Mouse (Mus musculus): ENCODE data around the gene Ptk7.

Gene Ptk7

GRCm38 (mm10) chr17:46644916-46645475 is 15.7 kb upstream of the Ptk7 start:
- DNase-seq (ENCODE audit: low read depth, low spot score) = peak; percentile 65

DNA sequence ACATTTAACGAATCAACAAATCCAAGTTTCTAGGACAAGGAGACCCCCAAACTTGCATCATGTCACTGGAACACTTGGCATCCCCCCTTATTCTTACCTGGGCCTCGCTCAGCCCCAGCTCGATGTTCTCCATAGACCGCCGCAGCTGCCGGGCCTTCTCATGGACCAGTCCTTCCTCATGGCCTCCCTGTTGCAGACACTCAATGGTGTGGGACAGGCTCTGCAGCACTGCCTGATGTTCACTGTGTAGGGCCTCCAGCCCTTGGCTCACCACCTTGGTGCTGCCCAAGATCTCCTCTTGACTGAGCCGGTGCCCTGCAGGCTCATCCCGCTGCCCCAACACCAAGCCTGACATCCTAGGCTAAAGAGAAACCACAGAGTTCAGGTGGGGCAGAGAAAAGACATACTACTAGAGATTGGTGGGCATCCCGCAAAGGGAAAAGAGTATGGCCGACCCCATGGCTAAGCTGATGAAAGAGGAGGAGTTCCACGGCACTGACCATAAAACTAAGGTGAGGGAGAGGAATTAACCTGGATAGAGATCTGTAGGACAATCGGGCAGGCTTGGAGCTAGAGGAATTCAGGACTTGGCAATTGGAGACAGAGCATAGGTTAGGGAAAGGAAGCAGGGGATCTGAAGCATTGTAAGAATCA is 15.0 kb upstream of the Ptk7 start:
- DNase-seq (ENCODE audit: low read depth, low spot score) = no peak

DNA sequence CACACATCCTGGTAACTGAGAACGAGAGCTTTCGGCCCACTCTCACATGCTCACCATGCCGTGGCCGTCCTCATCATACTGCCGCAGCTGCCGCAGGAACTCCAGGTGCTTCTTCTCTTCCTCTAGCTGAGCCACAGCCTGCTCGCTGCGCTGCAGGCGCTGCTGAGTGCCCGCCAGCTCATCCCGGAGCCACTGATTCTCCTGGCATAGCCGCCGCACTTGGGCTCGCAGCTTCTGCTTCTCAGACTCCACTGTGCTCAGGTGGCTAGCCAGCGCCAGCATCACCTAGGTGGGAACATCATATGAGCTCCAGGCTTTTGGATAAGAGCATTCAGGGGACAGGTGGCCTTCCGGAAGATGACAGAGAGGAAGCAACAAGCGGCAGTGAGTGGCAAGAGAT is 12.8 kb upstream of the Ptk7 start:
- no peak for DNase-seq (ENCODE audit: low read depth, low spot score)

DNA sequence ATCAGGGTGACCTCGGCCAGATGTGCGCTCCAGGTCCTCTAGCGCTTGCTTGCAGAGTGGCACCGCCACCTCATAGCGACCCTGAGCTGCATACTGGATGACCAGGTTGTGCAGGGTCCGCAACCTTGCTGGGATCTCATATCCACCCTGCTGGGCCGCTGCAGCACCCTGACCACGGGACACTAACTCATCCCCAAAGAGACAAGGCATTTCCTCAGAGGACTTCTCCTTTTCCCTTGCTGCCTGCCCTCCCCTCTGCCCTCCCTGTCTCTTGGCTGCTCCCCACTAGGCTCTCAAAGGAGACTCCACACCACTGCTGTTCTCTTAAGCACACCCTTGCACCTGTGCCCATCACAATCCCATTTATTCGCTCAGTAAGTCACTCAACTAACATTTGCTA is 10.6 kb upstream of the Ptk7 start:
- no peak for DNase-seq (ENCODE audit: low read depth, low spot score)

GRCm38 (mm10) chr17:46636831-46637523 is 7.7 kb upstream of the Ptk7 start:
- peak; percentile 93 for DNase-seq (ENCODE audit: low read depth, low spot score)

DNA sequence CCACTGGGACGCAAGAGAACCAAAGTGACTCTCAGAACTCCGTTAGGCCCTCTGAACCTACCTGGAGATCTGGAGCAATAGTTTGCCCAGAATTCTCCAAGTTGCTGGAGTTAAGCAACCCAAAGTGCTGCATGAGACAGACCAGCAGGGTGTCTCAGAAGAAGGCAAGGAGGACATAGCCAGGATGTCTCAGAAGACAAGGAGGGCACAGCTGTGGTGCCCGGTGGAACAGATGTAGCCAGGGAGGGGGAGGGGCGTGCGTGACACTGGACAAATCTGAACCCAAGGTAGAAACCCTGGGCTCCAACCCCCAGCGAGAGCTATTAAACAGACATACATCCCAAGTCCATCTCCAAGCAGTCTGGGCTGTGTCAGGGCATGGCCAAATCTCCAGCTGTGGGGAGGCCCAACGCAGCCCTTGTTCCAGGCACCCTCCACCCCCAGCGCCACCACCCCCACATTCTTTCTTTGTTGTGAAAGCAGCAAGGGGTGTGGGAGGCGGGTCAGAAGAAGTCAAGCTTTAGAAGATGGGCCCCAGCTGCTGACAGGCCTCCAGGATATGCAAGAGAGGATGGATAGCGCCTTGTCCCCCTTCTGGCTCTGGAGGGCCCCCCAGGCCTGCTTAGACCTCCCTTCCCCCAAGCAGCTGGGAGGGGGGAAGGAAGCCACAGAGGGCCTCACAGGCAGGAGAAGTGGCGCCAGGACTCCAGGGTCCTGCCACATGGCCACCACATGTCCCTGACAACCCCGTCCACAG is 559 bp upstream of the Ptk7 start:
- DNase-seq (ENCODE audit: low read depth, low spot score) = peak; percentile 75

- DNase-seq (ENCODE audit: low read depth, low spot score) = peak; percentile 43
Observed at GRCm38 (mm10) chr17:46628471-46628790, 873 bp downstream of the Ptk7 start.

- no peak for DNase-seq (ENCODE audit: low read depth, low spot score)
Observed at GRCm38 (mm10) chr17:46627409-46627808, 1.9 kb downstream of the Ptk7 start.

DNA sequence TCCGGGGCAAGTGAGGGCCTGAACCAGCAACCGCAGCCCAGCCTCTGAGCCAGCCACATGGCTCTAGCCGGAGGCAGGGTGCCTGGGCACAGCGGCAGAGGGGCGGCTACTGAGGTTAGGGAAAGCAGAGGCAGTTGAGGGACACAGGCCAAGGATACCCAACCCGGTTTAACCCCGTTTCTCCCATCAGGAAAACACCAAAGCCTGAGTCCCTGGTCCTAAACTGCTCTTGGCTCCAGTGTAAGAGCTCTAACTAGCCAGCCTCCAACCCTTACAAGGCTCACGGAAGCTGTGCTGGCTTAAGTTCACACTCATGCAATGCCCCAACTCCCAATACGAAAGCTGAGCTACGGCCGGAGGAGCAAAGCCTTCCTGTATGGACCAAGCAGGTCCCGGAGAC is 4.7 kb downstream of the Ptk7 start:
- DNase-seq (ENCODE audit: low read depth, low spot score) = no peak

DNA sequence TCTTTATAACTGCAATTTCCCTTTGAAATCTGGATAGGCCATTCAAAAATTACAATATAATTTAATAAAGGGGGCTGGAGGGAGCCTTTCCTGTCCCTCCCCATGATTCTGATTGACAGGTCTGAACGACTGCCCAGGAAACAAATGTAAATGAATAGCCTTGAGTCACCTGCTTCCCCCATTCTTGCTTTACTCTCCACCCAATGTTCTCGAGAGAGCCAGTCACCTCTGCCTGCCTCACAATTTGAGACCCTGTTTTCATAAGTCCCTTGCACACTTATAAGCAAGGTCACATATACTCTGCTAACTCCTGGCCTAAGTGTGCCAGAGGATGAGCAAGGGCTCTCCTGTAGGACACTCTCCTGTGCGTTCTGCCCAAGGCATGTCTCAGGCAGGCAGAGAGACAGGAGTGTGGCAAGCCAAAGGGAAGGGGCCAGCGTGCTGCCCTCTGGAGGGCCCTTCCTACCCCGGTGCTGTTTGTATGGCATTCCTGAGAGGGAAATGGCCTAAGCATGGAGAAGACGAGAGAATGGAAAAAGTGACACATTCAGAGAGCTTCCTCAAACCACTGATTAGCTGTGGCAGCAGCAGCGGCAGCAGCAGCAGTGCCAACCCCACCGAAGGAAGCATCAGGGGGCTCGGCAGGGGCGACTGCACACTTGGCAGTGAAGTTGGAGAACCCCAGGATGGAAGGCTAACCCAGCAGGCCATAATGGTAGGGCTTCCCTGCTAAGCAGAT is 5.3 kb downstream of the Ptk7 start:
- peak; percentile 69 for DNase-seq (ENCODE audit: low read depth, low spot score)

DNA sequence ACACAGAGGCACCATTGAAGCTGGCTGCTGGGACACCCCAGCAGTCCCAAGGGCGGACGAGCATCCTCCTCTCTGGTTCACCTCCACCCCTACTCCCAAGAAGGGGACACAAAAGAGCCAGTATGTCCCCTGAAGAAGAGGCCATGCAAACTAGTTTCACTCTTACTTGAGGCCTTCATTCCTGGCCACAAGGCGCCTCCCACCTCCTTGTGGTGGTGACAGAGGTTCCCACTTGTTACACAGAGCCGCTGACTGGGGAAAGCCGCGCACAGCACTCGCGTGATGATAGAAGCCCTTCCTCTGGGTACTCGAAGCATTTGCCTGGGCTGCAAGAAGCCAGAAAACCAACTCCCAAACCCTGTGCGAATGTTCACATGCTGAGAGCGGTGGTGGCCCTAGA is 7.0 kb downstream of the Ptk7 start:
- no peak for DNase-seq (ENCODE audit: low read depth, low spot score)

DNA sequence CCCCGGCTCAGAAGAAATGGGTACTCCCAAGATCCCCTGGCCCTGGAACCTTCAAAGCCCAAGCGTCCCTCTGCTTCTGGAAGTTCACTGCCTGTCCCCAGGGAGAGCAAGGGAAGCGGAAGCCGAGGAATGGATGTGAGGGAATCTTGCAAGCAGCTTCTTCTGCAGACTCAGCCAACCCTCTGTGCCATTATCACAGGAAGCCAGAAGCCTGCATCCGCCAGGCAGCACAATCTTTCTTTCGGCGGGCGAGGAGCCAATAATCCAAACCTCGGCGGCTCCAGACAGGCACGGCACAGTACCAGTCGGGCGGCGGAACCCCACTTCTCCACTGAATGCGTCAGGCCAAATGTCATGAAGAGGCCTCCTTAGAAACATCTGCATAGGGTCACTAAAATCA is 8.0 kb downstream of the Ptk7 start:
- no peak for DNase-seq (ENCODE audit: low read depth, low spot score)

DNA sequence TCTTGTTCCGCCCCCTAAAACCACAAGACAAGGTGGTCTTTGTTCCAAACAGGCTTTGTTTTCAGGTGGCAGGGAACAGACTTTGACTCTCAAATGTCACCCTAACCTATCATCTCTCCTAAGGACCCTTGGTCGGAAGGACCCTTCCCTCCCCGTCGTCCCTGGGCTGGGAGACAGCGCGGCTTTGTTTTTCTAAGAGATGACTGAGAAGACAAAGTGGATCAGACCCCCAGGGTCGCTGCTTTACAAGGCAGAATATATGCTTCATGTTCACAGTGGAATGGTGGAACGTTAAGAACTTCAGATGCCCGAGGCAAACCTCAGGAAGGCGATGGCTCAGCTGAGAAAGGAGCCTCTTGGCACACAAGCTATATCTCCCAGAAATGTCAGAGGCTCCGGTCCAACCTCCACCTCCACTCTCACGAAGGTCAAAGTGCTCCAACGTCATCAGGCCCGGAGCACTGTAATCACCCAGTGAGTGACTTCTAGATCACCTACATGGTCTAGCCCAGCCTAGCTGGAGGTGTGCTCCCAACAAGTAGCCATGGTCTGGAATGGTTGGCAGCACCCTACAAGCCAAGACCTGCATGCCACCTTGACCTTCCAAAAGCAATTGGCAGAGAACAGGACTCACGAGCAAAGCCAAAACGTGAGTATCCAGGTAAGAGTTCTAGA is 9.5 kb downstream of the Ptk7 start:
- DNase-seq (ENCODE audit: low read depth, low spot score) = no peak

- no peak for DNase-seq (ENCODE audit: low read depth, low spot score)
Observed at GRCm38 (mm10) chr17:46618769-46619682, 10.3 kb downstream of the Ptk7 start.

GRCm38 (mm10) chr17:46618394-46618768 is 10.9 kb downstream of the Ptk7 start:
- DNase-seq (ENCODE audit: low read depth, low spot score) = no peak

DNA sequence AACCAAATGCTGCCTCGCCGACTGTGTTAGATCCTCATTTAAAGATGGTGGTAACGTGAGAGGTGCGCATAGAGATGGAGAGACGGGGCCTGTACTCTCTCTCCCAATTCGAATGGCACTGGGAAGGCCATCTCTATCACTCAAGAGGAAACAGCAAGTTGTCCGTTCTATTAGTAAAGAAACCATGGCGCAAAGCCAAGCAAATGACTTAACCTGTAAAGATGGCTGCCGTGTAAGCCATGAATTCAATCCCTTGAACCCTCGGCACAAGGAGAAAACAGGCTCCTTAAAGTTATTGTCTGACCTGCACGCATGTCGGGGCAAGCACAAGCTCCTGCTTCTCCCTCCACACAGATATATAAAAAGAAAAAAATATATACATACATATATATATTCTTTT is 11.5 kb downstream of the Ptk7 start:
- no peak for DNase-seq (ENCODE audit: low read depth, low spot score)

DNA sequence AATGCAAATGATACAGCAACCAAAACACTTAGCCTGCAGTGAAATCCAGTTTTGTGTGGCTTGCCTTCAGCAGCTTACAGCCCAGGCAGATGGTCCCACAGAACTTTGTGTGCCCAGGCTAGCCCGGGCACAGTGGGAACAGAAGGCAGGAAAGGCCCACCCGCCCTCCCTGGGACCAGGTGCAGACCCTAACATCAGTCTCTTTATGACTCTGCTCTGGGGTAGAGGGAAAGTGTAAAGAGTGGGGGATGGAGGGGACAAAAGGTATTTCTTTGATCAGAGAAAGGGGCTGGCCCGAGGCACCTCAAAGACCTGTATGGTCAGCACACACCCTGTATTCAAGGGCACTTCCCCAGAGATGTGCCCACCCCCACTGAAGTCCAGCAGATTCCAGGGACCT is 16.1 kb downstream of the Ptk7 start:
- no peak for DNase-seq (ENCODE audit: low read depth, low spot score)

- DNase-seq (ENCODE audit: low read depth, low spot score) = peak; percentile 67
Observed at GRCm38 (mm10) chr17:46612820-46613219, 16.5 kb downstream of the Ptk7 start.

- DNase-seq (ENCODE audit: low read depth, low spot score) = no peak
Observed at GRCm38 (mm10) chr17:46612189-46612588, 17.1 kb downstream of the Ptk7 start.

- DNase-seq (ENCODE audit: low read depth, low spot score) = no peak
Observed at GRCm38 (mm10) chr17:46611316-46611715, 18.0 kb downstream of the Ptk7 start.

All from 3T3-L1 (cell line).